Comparison of ENCODE assay signal across 22 mouse cellular contexts in the genomic region with DNA sequence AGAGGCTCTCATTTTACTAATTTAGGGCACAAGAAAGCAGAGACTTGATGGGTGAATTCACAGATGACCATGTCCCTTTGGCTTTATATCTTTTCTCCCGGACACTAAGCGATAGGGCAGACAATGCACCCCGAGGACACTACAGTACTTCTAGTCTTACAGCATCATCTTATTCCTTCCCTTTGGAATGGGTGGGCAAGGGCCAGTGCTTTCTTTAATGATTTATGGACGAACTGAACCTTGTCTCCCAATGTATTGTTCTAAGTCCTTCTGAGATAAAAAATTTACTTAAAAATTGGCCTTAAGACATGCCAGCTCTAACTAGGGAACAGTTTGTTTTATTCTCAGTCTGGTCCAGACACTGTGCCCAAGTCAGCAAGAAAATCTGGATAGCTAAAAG.
DNase-seq lines count a peak whose midpoint lies in the region; ATAC-seq lines count a peak whose summit lies in the region.
"Had no signal": no experiment of that assay in that cellular context is flagged by ENCODE, and none has a peak within 500 bp of the region (broad histone marks: within the 10 kb centered on the region; RNA-seq: fewer than 3 reads in every experiment).

No protein-coding gene starts in this region.

- H3K4me1 ChIP-seq in kidney, embryonic 16.5 days (ENCODE audit: insufficient read depth, low read length), result peaks cover 29% of the 10 kb centered on the region

- DNase-seq in kidney, adult 11 months, result peak; percentile 40
- DNase-seq in kidney, postnatal 10 days, result no peak
- peak; percentile 58 to 67 for DNase-seq in kidney, adult 8-10 months
- DNase-seq in kidney, postnatal 14 days, result no peak
- DNase-seq in kidney, postnatal 25 days, result peak; percentile 20 to 56
- DNase-seq: adrenal gland, adult 2 months; adrenal gland, postnatal 10 days; adrenal gland, postnatal 25 days; cerebellum, adult 11 months; cerebellum, adult 18-20 months; cerebellum, adult 8-10 months; cerebellum, adult 9-11 months; cerebellum, postnatal 14 days; cerebellum, postnatal 36 days; embryo, embryonic 11 days had no signal

- no peaks in the 10 kb centered on the region for H3K36me3 ChIP-seq in kidney, embryonic 16.5 days (ENCODE audit: insufficient read depth, low read length)
- H3K36me3 ChIP-seq: embryonic facial prominence, embryonic 13.5 days; embryonic facial prominence, embryonic 15.5 days; forebrain, embryonic 10.5 days; forebrain, embryonic 12.5 days had no signal

- 80% methylated on average over 4 of the region's 4 CpGs for WGBS in kidney, embryonic 16.5 days

- no peaks in the 10 kb centered on the region for H3K27me3 ChIP-seq in kidney, embryonic 16.5 days (ENCODE audit: insufficient read depth, low read length)
- H3K27me3 ChIP-seq: embryonic facial prominence, embryonic 13.5 days; embryonic facial prominence, embryonic 15.5 days; forebrain, embryonic 12.5 days had no signal

- ATAC-seq in kidney, embryonic 16.5 days (ENCODE audit: low FRiP score, low TSS enrichment), result no peak
- ATAC-seq: forebrain, embryonic 14.5 days had no signal

- H3K27ac ChIP-seq in kidney, embryonic 16.5 days (ENCODE audit: low read length), result no peak overlapping the region
- H3K27ac ChIP-seq: embryonic facial prominence, embryonic 13.5 days; embryonic facial prominence, embryonic 15.5 days; forebrain, embryonic 10.5 days; forebrain, embryonic 12.5 days had no signal

- no peak overlapping the region for H3K4me2 ChIP-seq in kidney, embryonic 16.5 days (replicated peaks; ENCODE audit: low read depth, low read length)
- H3K4me2 ChIP-seq: embryonic facial prominence, embryonic 13.5 days; embryonic facial prominence, embryonic 15.5 days; forebrain, embryonic 12.5 days had no signal

- H3K9ac ChIP-seq in kidney, embryonic 16.5 days (replicated peaks; ENCODE audit: low read length), result no peak overlapping the region
- H3K9ac ChIP-seq: embryonic facial prominence, embryonic 13.5 days; embryonic facial prominence, embryonic 15.5 days; forebrain, embryonic 12.5 days had no signal

- no peak overlapping the region for H3K4me3 ChIP-seq in kidney, embryonic 16.5 days (ENCODE audit: low read length)
- H3K4me3 ChIP-seq: embryonic facial prominence, embryonic 13.5 days; embryonic facial prominence, embryonic 15.5 days; erythroblast, embryonic 14.5 days; forebrain, embryonic 10.5 days; forebrain, embryonic 12.5 days had no signal

- no peaks in the 10 kb centered on the region for H3K9me3 ChIP-seq in kidney, embryonic 16.5 days (ENCODE audit: low read length)
- H3K9me3 ChIP-seq: embryonic facial prominence, embryonic 13.5 days; embryonic facial prominence, embryonic 15.5 days; forebrain, embryonic 10.5 days; forebrain, embryonic 12.5 days had no signal

Comparison
In these comparisons a context has a peak if more than half of its experiments do, and no peak if none do; other contexts are left out.
1. DNase-seq: peak in kidney, adult 11 months (single experiment), kidney, adult 8-10 months (2 of 2) and kidney, postnatal 25 days (2 of 2); none in kidney, postnatal 10 days (single experiment) and kidney, postnatal 14 days (single experiment).